Mouse (Mus musculus) limb, embryonic 14.5 days (tissue): ENCODE results near the gene E4f1. TPM values are rescaled to one million over a fixed set of nuclear protein-coding genes. Genes with fewer than 3 reads are reported as not detected.
"Not testable (repeated sequence)": the region's sequence is repeated elsewhere in the genome, so short reads cannot be mapped to it uniquely, and the experiment has no call there.

Experiments
- ATAC-seq: fragments of 200-750 bp; cut with Nextera tagmentation; 2 replicates; pipeline ENCODE4 v1.8.0; 2017; ENCODE audit warnings: low read depth, moderate number of reproducible peaks, moderate TSS enrichment; ENCODE audit not compliant: low FRiP score
- DNase-seq: peaks from one replicate; pipeline ENCODE4 v3.0.0-alpha.2; 2015; ENCODE audit warnings: low spot score
- H3K27ac ChIP-seq: fragments of 300-500 bp; sonication (generic); replicated peaks from 2 replicates; pipeline ENCODE4 v1.5.1; 2014; ENCODE audit warnings: low read depth, mild to moderate bottlenecking, low read length, moderate library complexity, mixed read lengths
- H3K27me3 ChIP-seq: fragments of 300-500 bp; sonication (generic); 2 replicates; pipeline ENCODE4 v1.6.1; 2014; ENCODE audit warnings: low read length, mixed read lengths; ENCODE audit not compliant: control insufficient read depth, insufficient read depth
- H3K36me3 ChIP-seq: fragments of 300-500 bp; sonication (generic); 2 replicates; pipeline ENCODE4 v1.6.1; 2014; ENCODE audit warnings: mild to moderate bottlenecking, low read length, moderate library complexity, mixed read lengths; ENCODE audit not compliant: control insufficient read depth, insufficient read depth
- H3K4me1 ChIP-seq: fragments of 300-500 bp; sonication (generic); 2 replicates; pipeline ENCODE4 v1.6.1; 2014; ENCODE audit warnings: antibody characterized with exemption, low read length, mixed read lengths; ENCODE audit not compliant: control insufficient read depth, insufficient read depth
- H3K4me2 ChIP-seq: fragments of 300-500 bp; sonication (generic); replicated peaks from 2 replicates; pipeline ENCODE4 v1.6.1; 2014; ENCODE audit warnings: low read depth, mild to moderate bottlenecking, low read length, moderate library complexity; ENCODE audit not compliant: severe bottlenecking
- H3K4me3 ChIP-seq: fragments of 300-500 bp; sonication (generic); replicated peaks from 2 replicates; pipeline ENCODE4 v1.5.1; 2014; ENCODE audit warnings: low read length
- H3K9ac ChIP-seq: fragments of 300-500 bp; sonication (generic); 2 replicates; pipeline ENCODE4 v1.6.1; 2014; ENCODE audit warnings: mild to moderate bottlenecking, low read depth, low read length, moderate library complexity; ENCODE audit not compliant: severe bottlenecking
- H3K9me3 ChIP-seq: fragments of 300-500 bp; sonication (generic); 2 replicates; pipeline ENCODE4 v1.6.1; 2016; ENCODE audit warnings: low read length; ENCODE audit not compliant: control insufficient read depth
- POLR2A ChIP-seq: fragments of 200-500 bp; IDR thresholded peaks from 2 replicates; pipeline ENCODE4 v1.8.0; 2012; ENCODE audit warnings: inconsistent platforms, mild to moderate bottlenecking, moderate library complexity, borderline replicate concordance; ENCODE audit not compliant: insufficient read depth, insufficient read length; ENCODE audit errors: extremely low read depth
- WGBS: fragments of 180-500 bp; shearing (Covaris S2); extraction: QIAGEN DNeasy Blood & Tissue Kit; methylation state at CpG from one replicate; pipeline ENCODE4 v1.1.7; 2014; 5-methylcytosine and 5-hydroxymethylcytosine counted together
- polyA plus RNA-seq, 2 experiments: library from polyadenylated mRNA; depleted of rRNA in 1 of 2; stranded (reverse) in 1 of 2; unstranded in 1 of 2; fragments of >200 nt; fragmentation: Nextera tagmentation in 1 of 2; extraction: Ambion mirVana in 1 of 2; gene quantifications; 2 replicates each; pipeline versions ENCODE4 v1.2.1 to v1.2.3; 2012 to 2014

The E4f1 gene
- polyA plus RNA-seq, 2 experiments = 16.6 to 80.6 TPM

DNA sequence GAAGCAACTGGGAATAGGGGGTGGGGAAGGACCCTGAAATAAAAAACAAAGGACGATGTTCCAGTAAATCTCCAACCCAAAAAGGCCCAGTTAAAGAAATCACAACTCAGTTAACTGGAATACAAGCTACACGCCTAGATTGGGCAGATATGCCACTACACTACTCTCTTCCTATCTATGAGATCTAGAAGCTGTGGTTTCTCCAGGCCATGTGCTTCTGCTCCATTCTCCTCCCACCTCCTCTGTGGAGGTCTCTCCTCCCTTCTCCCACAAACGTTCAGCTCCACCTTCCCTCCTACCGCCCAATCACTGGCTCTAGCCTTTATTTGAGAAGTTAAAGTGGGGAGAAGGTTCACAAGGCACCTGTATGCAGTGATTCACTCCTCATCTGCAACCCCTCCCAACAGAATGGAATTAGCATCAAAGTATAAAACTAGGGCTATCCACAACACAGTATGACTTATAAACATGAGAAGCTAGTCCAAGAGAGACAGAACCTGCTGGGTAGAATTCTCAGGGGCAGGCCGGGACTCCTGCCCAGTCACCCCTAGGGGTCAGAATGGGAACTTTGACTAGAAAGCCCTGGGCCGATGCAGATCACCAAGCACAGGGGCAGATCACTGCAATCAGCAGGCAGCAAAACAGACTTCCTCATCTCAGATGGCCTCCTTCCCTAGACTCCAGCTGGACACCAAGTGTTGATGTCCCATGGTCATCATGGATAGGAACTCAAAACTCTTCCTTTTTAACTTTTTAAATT, 6.6 kb downstream of the E4f1 start:
- Histone ChIP-seq H3K9ac (no peak overlapping the region), H3K9me3 (no peaks in the 10 kb centered on the region), H3K4me1 (no peaks in the 10 kb centered on the region), H3K27ac (no peak overlapping the region), H3K4me3 (no peak overlapping the region), H3K4me2 (no peak overlapping the region), H3K36me3 (no peaks in the 10 kb centered on the region), H3K27me3 (no peaks in the 10 kb centered on the region)
- no peak for TF ChIP-seq POLR2A
- no peak for DNase-seq
- ATAC-seq = no peak
- whole genome bisulfite sequencing = 54% methylated on average over 6 of the region's 6 CpGs

DNA sequence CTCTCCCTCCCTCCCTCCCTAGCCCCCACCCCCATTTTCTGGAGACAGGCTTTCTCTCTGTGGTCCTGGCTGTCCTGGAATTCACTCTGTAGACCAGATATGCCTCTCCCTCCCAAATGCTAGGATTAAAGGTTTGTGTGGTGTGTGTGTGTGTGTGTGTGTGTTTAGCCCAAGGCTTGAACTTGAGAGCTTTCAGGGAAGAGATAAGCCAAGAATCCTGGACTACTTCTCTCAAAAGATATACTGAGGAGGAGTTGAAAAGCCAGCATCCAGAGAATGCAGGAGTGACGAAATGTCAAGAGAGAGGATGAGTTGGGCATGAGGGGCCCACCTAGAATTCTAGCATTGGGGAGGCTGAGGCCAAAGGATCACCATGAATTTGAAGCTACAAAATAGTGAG, 7.2 kb downstream of the E4f1 start:
- DNase-seq = no peak
- 84% methylated on average over 1 of the region's 1 CpGs for WGBS
- no peaks in the 10 kb centered on the region for H3K36me3 ChIP-seq
- ATAC-seq = no peak
- H3K9ac ChIP-seq = no peak overlapping the region
- no peaks in the 10 kb centered on the region for H3K27me3 ChIP-seq
- H3K4me2 ChIP-seq = no peak overlapping the region
- TF ChIP-seq POLR2A = no peak
- H3K27ac ChIP-seq = no peak overlapping the region
- no peaks in the 10 kb centered on the region for H3K9me3 ChIP-seq
- no peak overlapping the region for H3K4me3 ChIP-seq
- H3K4me1 ChIP-seq = no peaks in the 10 kb centered on the region

DNA sequence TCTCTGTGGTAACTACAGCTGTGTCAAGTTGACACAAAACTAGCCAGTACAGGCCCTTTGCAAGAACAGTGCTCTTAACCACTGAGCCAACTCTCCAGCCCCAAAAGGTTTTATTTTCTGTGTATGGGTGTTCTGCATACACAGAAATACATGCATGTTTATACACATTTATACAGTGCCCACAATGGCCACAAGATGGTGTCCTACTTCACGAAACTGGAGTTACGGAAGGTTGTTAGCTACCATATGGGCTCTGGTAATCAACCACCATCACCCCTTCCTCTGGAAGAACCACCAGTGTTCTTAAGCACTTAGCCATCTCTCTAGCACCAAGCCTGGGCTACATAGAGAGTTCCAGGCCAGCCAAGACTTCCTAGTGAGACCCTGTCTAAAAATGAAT, 8.5 kb downstream of the E4f1 start:
- no peak for ATAC-seq
- no peaks in the 10 kb centered on the region for H3K4me1 ChIP-seq
- TF ChIP-seq POLR2A = no peak
- no peak overlapping the region for H3K4me2 ChIP-seq
- no peaks in the 10 kb centered on the region for H3K9me3 ChIP-seq
- H3K4me3 ChIP-seq = no peak overlapping the region
- no peaks in the 10 kb centered on the region for H3K27me3 ChIP-seq
- H3K27ac ChIP-seq = no peak overlapping the region
- no peak overlapping the region for H3K9ac ChIP-seq
- WGBS = 59% methylated on average over 2 of the region's 2 CpGs
- H3K36me3 ChIP-seq = no peaks in the 10 kb centered on the region
- no peak for DNase-seq

DNA sequence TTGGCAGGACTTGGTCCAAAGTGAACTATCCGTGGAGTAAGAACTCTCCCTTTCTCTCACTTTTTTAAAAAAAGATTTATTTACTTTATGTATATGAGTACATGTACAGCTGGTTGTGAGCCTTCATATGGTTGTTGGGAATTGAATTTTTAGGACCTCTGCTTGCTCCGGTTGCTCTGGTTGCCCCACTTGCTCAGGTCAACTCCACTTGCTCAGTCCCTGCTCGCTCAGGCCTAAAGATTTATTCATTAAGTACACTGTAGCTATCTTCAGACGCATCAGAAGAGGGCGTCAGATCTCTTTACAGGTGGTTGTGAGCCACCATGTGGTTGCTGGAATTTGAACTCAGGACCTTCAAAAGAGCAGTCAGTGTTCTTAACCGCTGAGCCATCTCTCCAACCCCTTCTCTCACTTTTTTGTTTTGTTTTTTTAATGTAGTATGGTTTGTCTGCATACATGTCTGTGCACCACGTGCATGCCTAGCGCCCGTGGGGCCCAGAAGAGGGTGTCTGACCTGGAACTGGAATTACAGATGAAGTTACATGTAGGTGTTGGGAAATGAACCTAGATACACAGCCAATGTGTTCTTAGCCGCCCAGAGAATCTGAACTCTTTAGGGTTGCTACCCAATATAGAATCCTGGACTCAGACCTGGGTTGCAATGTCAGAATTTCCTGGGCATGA, 14.4 kb downstream of the E4f1 start:
- Histone ChIP-seq H3K4me3 (peak overlapping the region; percentile 87), H3K4me1 (peaks cover 12% of the 10 kb centered on the region), H3K4me2 (peak overlapping the region; percentile 31)
- H3K9ac ChIP-seq, H3K9me3 ChIP-seq, H3K27ac ChIP-seq, H3K27me3 ChIP-seq, H3K36me3 ChIP-seq, DNase-seq: not testable (repeated sequence)
- 52% methylated on average over 10 of the region's 10 CpGs for WGBS
- peak; percentile 9; the same call in 1 of the 2 replicates for ATAC-seq

DNA sequence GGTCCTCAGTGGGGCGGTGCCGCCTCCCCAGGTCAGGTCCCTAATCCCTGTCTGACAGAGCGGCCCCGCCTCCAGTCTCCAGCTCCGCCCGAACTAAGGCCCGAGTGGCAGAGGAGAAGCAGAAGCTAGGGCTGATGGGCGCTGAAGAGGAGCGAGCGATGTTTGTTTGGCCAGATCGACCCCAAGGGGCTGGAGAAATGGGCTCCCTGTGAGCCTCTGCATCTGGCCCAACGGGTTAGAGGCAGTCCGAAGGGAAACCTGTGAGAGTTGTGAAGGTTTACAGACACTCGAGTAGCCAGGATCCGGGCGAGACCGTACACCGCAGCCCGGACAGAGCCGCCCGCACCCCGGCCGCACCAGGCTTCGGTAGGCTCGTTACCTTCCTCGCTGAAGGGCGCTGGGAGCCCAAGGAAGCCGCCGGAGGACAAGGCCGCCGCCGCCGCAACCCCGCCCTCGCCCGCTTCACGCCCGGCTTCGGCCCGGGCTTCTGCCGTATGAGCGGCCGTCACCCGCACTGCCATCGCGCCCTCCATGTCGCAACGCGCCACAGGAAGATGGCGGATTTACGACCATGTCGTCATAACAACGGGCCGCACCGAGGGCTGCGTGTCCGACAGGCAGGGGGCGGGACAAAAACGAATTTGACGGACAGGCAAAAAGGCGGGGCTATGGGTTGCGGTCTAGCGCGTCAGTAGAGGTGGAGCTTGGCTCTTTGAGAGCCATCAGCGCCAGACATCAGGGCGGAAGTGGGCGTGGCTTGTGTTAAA, 15.2 kb downstream of the E4f1 start:
- Histone ChIP-seq H3K27ac (peak overlapping the region; percentile 95), H3K9ac (peak overlapping the region; percentile 89), H3K4me2 (peak overlapping the region; percentile 68), H3K36me3 (peaks cover 16% of the 10 kb centered on the region), H3K27me3 (no peaks in the 10 kb centered on the region), H3K9me3 (no peaks in the 10 kb centered on the region), H3K4me1 (peaks cover 12% of the 10 kb centered on the region), H3K4me3 (peak overlapping the region; percentile 87)
- TF ChIP-seq POLR2A = peak; percentile 65; the same call in 1 of the 2 replicates
- ATAC-seq = peak; percentile 95
- under 1% methylated on average over 58 of the region's 67 CpGs for WGBS
- peak; percentile 99 for DNase-seq
